Mouse (Mus musculus) T-helper 17 cell (primary cell): ENCODE results near the gene Ccdc152.
"Not testable (repeated sequence)": the region's sequence is repeated elsewhere in the genome, so short reads cannot be mapped to it uniquely, and the experiment has no call there.

ENCODE experiments used
- in situ Hi-C, 2 experiments: fragments of 300-600 bp; cut with MboI, MseI; formaldehyde crosslinking; loops; 1 replicate in 1 of 2; 2 replicates in 1 of 2; pipeline ENCODE4 v1.15.1; 2025; ENCODE audit warnings: high pct_unique_total_duplicates in 2 of 2

The Ccdc152 gene

DNA sequence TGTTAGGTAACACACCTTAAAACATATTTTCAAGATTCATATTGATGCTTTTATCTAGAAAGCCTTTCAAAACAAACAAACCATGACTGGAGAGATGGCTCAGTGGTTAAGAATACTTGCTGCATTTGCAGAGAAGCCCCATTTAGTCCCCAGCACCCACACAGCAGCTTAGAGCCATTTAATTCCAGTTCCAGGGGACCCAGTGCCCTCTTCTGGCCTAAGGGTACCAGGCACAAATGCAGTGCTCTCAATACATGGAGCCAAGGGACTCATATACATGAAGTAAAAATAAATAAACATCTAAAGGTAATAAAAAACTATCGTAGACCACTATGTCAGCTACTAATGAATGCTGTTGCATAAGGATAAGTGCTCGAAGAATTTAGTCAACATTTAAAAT is 25.9 kb downstream of the Ccdc152 start:
- in situ Hi-C loops: no loop called here

DNA sequence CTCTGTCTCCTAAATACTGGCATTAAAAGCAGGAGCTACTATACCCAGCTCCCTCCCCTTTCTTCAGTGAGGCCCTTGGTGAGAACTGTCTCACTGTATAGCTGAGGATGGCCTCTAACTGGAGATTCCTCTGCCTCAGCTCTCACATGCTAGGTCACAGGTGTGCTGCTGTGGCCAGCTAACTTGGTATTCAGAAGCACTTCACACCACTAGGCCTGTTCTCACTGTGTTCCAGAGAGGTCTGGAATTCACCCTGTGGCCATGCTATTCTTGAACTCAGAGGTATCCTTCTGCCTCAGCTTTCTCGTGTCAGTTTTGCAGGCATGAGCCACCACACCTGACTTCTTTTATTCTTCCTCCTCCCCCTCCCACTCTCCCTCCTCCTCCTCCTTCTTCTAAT is 30.1 kb downstream of the Ccdc152 start:
- in situ Hi-C loops: no loop called here

DNA sequence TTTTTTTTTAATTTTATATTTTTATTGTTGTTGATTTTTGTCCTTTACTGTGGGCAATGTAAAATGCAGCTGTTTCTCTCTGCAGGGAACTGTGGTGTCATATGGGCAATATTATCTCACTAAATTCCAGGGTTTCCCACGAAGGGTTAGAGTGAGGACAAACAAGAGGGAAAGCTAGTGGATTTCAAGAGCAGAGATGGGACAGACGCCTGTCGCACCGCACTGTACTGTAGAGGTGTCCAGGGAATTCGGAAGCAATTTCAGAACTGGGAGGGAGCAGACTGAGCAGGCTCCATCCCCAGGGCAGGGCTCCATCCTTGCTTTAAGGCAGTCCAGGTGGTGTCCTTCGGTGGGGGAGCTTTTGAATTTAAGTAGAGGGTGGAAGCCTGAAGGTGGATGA is 32.1 kb downstream of the Ccdc152 start:
- in situ Hi-C loops: no loop called here

DNA sequence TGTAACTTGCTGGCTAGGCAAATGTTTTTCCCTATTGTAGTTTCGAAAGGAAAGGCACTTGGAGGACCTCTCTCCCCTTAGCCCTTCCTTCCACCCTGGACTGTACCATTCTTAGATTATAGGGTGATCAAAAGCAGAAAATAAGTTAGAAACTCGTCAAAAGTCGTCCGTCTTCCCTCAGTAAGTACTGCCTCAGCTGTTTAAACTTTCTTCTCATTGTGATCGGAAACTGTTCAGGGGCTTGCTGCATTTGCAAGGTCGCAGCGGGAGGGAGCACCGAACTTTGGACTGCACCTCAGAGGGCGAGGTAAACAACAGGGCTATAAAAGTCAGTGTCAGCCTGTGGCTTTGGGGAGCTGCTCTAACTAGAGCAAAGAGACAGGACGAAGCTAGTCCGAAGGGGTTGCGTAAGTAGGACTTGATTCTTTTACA is 32.7 kb downstream of the Ccdc152 start:
- in situ Hi-C loops: no loop called here

DNA sequence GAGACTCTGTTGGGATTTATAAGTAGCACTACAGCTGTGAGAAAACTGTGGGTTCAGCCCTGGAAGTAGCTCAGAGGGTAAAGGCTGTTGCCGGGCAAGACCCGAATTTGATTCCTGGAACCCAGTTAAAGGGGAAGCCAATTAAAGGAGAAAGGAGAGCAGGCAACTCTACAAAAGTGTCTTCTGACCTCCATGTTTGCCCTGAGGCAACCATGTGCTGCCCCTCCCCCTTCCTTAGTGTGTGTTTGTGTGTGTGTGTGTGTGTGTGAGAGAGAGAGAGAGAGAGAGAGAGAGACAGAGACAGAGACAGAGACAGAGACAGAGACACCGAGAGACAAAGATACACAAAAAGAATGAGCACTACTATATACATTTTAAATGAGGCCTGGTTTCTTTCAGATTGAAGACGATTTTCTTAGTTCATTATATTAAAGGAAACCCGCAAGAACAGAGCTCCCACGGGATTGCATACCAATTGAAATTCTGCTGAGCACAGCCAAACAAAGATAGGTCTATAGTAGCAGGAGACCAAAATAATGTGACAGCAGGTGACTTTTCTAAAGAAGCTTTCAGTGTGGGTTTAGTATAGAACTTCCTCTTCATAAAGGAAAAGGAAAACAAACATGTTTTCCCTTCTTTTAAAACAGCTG is 33.2 kb downstream of the Ccdc152 start:
- in situ Hi-C loops: no loop called here

DNA sequence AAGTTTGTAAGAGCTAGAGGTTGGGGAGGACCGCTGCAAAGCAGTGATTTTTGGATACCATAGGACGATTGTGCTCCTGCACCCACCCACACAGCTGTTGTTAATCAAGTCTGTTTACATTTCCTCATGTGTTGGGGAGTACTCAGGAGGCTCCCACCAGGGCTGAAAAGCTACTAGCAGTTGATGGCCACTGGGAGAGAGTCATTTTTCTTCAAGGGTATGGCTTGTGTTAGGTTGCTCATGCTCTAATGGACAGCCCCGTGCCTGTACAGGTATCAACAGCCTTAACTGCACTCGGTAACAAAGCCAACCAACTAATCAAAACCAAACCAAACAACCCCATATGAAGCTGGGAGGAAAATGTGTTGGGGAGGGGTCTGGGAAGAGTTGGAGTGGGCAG is 33.8 kb downstream of the Ccdc152 start:
- in situ Hi-C loops: no loop called here

DNA sequence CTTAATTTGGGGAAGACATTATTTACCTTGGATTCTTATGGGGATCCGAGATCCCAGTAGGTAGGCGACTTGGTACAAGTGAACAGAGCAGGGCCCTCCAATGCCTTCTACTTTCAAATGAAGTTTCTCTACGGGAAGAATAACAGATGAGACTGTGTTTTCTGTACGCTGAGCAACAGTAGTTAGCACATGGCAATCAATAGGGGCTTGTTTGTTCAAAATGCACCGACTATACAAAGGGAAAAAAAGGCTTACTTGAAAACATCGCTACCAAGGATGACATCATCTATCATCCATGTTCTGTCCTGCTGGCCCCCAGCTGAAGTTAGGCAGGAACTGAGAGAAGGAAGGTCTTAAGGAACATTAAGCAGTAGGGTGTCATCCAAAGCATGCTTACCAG is 35.1 kb downstream of the Ccdc152 start, which contains the start of gene Selenop:
Selenop (plus strand) TSS at position 301 of the 400 bp plus-strand sequence.
- in situ Hi-C loops: no loop called here

DNA sequence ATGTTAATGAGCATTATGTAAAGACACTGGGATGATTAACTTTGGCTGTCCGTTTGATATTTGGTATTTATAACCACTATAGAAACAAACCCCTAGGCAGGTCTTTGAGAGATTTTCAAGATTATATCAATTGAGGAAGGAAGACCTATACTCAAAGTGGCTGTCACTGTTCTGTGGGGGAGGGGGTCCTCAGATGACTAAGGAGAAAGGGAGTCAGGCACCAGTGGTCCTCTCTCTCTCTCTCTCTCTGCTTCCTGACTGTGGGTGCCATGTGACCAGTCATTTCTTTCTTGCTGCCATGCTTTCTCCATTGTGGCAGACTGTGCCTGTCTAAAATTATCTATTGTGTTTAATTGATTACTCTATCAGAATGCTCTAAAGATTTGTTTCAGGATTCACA is 38.5 kb downstream of the Ccdc152 start:
- in situ Hi-C loops: no loop called here

DNA sequence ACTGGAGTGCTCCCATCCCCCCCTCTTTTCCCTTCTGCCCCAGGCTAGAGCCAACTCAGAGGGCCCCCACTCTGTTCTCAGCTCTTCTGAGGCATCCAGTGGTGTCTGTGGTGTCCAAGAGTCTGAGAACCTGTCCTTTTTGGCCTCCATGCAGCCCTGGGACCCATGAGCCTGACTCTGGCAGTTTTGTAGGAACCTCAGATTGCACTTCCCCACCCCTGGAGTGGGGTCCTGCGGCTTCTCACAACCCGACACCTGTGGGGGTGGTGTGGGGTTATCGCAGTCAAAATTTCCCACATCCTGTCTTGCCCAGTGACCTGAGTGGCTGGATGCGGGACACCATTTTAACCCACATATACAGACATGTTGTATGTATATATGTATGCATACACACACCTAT is 39.0 kb downstream of the Ccdc152 start:
- in situ Hi-C loops: no loop called here

DNA sequence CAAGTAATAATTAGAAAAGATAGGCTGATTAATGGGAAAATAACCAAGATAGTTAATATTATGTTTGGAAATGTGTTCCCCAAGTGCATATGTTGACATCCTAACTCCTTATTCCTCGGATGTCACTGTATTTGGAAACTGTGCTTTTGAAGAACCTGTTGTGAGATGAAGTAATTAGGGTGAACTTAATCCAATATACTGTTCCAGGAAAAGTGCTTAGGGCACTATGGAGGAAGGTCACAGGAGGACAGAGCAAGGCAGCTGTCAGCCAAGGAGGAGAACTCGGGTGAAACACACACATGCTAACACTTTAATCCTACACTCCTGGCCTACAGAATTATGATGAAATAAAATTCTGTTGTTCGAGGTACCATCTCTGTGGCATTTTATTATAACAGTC is 40.4 kb downstream of the Ccdc152 start:
- in situ Hi-C loops: no loop called here

DNA sequence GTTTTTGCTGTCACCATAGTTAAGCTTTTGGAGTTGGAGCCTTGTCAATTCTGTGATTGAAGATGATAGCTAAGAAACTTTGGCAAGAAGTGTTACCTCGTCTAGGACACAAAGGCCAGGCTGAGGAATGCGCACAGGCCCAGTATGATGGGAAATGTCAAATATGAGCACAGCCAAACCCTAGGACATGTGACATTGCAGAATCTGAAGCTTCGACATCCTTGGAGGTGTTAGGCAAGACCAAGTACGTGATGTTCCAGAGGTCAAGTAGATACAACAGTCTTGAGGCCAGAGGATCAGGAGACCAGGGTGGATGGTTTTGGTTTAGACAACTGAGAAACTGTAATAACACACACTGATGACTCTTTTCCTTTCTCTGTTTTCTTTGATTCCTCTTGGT is 43.0 kb downstream of the Ccdc152 start:
- in situ Hi-C loops: no loop called here

DNA sequence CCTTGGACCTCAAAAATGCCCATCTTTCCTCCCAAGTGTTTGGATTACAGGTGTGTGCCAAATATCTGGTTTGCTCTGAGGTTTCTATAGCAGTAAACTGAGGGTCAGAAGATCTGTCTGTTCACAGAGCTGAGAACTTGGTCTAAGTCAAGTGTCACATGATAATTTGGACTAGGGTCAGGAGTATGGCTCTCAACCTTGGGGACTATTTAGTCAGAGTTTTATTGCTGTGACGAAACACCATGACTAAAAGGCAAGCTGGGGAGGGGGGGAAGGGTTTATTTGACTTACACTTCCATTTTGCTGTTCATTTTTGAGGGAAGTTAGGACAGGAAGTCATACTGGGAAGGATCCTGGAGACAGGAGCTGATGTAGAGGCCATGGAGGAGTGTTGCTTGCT is 44.3 kb downstream of the Ccdc152 start:
- in situ Hi-C loops: no loop called here

DNA sequence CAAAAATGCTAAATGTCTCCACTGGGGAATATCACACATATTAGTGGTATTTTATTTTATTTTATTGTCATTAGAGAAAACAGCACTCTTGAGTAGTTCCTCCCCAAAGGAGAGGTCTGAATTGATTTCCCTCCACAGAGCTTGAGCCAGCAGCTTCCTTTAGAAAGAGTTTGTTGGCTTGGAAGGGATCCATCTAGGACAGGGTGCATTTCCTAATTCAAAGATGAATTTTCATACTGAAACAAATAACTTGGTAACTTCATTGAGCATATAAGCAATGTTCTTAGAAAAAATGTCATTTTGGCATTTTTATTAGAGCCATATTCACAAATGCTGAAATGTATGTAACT is 51.6 kb downstream of the Ccdc152 start:
- in situ Hi-C loops: no loop called here

DNA sequence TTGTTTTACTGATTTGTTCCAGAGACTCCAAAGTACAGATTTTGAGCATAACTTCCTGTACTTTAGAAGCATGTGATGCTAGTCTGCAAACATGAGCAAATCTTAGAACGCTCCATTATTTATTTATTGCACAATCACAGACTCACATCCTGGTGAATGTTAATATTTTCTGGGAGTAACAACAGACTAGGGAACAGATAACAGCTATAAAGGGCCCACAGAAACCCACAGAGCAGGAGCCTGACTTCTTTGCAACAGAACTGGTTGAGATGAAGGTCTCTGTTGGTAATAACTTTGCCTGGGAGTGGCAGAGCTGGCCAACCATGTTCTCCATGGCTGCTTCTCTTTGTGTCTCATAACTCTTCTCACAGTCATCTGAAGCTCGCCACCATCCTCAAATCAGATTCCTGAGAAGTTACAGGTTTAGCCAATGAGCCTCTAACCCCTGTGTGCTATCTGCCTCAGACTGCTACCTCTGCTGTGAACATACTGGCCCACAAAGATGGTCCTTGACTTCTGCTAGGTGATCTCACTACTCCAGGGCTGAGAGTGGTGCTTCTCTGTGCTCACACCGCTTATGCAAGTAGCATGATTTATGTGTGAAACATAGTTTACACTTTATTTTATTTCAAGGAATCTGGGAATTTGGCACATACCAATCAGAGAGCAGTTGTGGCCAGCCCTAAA is 52.2 kb downstream of the Ccdc152 start:
- in situ Hi-C loops: no loop called here

DNA sequence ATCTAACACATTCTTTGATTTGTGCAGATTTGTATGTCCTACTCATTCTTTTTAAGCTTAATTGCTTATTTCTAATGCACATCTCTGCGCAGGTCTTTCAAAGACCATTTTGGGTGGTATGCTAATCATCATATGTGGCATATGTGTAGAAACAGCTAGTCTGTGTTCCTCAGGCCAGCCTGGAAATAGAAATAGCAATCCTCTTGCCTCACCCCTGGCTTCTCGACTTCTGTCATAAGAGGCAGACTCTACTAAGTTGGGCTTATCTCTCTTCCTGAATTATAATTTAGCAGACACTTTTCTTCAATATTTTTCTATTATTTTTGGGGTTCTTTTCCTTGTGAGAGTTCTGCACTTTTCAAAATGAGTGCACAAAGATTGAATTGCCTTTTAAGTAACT is 52.7 kb downstream of the Ccdc152 start:
- in situ Hi-C loops: no loop called here

DNA sequence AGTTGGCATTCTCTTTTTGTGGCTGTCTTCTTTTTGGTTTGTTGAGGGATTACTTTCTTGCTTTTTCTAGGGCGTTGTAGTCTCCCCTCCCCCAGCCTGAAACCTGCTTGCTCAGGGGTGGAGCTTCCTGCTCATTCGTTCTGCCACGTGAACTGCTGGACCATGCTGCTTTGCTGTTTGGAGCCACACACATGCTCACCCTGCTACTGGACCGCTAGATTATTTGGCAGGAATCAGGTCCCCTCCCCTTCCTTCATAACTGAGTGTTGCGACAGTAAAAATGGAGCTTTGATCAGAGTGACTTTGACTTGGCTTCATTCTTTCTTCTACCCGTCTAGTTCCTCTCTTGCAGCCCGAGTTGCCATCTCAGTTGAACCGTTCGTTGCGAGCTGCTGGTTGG is 58.3 kb downstream of the Ccdc152 start:
- in situ Hi-C loops: not testable (repeated sequence)

DNA sequence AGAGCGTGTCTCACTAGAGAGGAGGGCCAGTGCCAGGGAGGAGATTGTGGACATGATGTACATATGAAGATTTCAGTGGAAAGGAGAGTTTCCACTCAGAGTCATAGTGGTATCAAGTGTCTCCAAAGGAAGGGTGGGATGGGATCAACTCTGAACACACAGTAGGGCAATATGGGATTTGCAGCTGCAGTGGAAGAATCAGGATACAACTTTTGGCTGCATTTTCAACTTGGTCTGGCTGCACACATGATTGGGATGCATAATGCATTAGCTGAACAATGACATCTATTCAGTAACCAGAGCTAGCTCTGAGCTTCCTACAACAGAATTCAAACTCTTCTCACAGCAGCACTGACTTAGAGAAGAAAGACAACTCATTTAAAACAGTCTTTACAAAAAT is 65.4 kb downstream of the Ccdc152 start:
- in situ Hi-C loops: no loop called here

DNA sequence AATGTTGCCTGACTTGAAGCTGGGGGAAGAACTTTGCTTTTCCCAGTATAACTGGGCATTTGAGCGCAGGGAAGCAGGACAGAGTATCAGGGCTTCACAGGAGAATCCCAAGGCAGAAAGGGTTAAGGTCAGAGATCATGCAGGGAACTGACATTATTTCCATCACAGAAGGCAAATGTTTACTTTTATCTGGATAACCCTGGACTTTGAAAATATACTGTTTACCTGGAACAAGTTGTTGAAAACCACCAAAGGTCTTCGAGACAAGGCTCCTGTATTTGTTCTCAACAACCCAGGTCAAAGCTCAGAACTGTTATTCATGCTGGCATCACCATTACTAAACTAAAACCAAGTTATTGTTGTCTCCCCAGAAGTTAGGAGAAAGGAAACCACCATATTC is 67.0 kb downstream of the Ccdc152 start:
- in situ Hi-C loops: no loop called here

DNA sequence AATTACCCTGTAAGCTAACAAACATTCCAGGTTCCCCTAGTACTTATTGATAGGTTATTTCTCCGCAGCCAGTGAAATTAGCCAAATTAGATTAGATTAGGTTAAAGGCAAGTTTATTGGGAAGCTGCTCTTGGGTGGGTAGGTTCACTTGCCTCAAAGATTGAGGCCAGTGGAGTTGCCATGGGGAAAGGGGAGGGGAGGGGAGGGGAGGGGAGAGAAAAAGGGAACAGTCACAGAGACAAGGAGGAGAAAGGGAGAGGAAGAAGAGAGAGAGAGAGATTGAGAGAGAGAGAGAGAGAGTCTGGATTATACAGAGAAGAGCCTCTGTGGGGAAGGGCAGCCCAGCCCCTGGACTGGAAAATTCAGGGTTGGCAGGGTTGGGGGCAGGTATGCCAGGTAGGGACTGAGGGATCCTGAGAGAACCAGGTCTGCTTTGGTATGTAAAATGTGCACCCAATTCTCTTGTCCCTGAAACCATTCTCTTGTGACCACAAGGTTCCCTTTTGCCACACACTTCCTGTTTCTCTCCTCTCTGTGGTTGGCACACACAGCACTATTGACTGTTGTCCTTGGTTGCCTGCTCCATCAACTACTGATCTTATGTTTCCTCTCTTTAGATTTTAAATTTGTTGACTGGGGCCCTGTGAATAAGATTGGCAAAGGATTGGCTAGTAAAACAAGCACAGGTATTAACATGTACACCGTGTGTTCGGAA is 69.3 kb downstream of the Ccdc152 start:
- in situ Hi-C loops: no loop called here

DNA sequence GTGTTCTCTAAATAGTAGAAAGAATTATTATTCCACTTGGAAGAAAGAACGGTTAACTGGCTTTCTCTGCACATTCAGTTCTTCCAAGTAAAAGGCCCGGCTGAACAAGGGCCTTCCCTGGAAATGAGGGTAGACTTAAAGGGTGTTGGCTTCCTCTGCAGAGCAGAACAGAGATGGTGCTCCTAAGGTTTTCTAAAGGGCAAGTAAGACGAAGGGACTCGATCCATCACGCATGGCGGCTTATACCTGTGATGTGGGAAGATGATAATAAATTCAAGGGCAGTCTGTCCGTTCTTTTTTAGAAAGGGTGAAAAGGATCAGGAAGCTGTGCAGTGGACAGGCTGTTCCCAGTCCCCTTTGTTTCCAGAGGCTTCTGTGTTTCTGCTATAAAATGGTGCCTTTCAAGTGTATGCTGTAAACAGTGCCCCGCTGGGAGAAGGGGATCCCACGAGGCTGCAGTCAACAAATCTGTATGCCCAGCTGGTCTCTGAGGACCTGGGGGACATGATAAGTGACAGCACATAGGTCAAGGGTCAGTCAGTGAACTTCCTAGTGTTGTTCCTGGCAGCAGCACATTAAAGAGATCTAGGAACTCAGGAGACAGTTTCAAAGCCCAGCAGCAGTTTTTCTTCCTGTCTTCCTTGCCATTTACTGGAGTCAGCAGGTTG is 71.0 kb downstream of the Ccdc152 start:
- in situ Hi-C loops: no loop called here

DNA sequence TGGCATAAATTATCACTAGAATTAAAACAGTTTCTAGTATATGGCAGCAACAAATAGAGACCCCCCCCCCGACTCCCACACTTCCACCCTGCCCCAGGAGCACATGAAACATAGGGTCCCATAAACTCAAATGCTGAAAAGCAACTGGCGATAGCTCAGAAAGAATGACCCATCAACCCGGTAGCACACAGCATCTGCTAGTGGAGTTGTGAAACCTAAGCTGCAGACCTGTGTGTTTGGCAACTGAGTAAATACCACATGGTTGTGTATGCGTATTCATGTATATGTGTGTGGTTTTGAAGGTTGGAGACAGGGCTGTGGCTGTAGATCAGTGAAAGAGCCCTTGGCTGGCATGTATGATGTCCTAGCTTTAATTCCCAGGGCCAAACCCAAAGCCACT is 72.3 kb downstream of the Ccdc152 start:
- in situ Hi-C loops: no loop called here
